Mouse (Mus musculus) thymus, postnatal 4 days (tissue): Measurements from ENCODE around the gene Dlx3.

Source experiments
- DNase-seq: peaks from one replicate; pipeline ENCODE4 v3.0.0; 2021

Gene Dlx3

GRCm38 (mm10) chr11:95157872-95158271 lies 38.0 kb downstream of the Dlx3 start:
- no peak for DNase-seq

GRCm38 (mm10) chr11:95159763-95160371 lies 39.9 kb downstream of the Dlx3 start:
- no peak for DNase-seq

- DNase-seq = peak; percentile 76
These were observed 40.8 kb downstream of the Dlx3 start for GRCm38 (mm10) chr11:95160693-95161092.

- no peak for DNase-seq
These were observed 41.8 kb downstream of the Dlx3 start for GRCm38 (mm10) chr11:95161708-95162107.

- no peak for DNase-seq
These were observed 45.9 kb downstream of the Dlx3 start for GRCm38 (mm10) chr11:95165857-95166256.
